Mouse (Mus musculus): ENCODE measurements around the gene Tapbp.

- TF ChIP-seq CTCF (IDR thresholded peaks at IDR 0.05; ENCODE audit: borderline replicate concordance, insufficient read depth, low read depth, low read length) (peak; percentile 19; the same call in 1 of the 2 replicates), POLR2A (IDR thresholded peaks at IDR 0.05; ENCODE audit: borderline replicate concordance, insufficient read depth, low read length) (peak; percentile 76; the same call in 1 of the 2 replicates)
These were observed 13.9 kb downstream of the Tapbp start, which contains the start of gene Rgl2 for GRCm38 (mm10) chr17:33929371-33930279.

All from cerebellum, adult 2 months (tissue).